Mouse (Mus musculus) heart, embryonic 13.5 days (tissue): ENCODE measurements at regions not wholly inside any gene's neighbourhood (a gene's known extent, or its start where the extent isn't known, plus 50 kb on each side); places are given as distances from the start of the nearest gene placed in this dataset.

ENCODE experiments used
- ATAC-seq: fragments of 200-750 bp; cut with Nextera tagmentation; 2 replicates; pipeline ENCODE4 v1.8.0; 2017; ENCODE audit warnings: moderate TSS enrichment; ENCODE audit not compliant: insufficient number of reproducible peaks, low FRiP score, low TSS enrichment; ENCODE audit errors: extremely low read depth
- H3K27ac ChIP-seq: fragments of 300-500 bp; sonication (generic); replicated peaks from 2 replicates; pipeline ENCODE4 v1.5.1; 2015; ENCODE audit warnings: moderate library complexity, mild to moderate bottlenecking, inconsistent platforms
- H3K27me3 ChIP-seq: fragments of 300-500 bp; sonication (generic); replicated peaks from 2 replicates; pipeline ENCODE4 v1.6.1; 2015; ENCODE audit warnings: mild to moderate bottlenecking, inconsistent platforms
- H3K36me3 ChIP-seq: fragments of 300-500 bp; sonication (generic); 2 replicates; pipeline ENCODE4 v1.6.1; 2015; ENCODE audit warnings: mild to moderate bottlenecking, inconsistent platforms
- H3K4me1 ChIP-seq: fragments of 300-500 bp; sonication (generic); 2 replicates; pipeline ENCODE4 v1.6.1; 2015; ENCODE audit warnings: inconsistent platforms
- H3K4me2 ChIP-seq: fragments of 300-500 bp; sonication (generic); 2 replicates; pipeline ENCODE4 v1.6.1; 2015; ENCODE audit warnings: inconsistent platforms, mild to moderate bottlenecking, moderate library complexity
- H3K4me3 ChIP-seq: fragments of 300-500 bp; sonication (generic); 2 replicates; pipeline ENCODE4 v1.5.1; 2015; ENCODE audit warnings: moderate library complexity, mild to moderate bottlenecking, inconsistent platforms
- H3K9ac ChIP-seq: fragments of 300-500 bp; sonication (generic); 2 replicates; pipeline ENCODE4 v1.6.1; 2015; ENCODE audit warnings: inconsistent platforms, mild to moderate bottlenecking, moderate library complexity
- H3K9me3 ChIP-seq: fragments of 300-500 bp; sonication (generic); 2 replicates; pipeline ENCODE4 v1.6.1; 2016; ENCODE audit warnings: inconsistent platforms
- WGBS: fragments of 180-500 bp; shearing (Covaris S2); methylation state at CpG from one replicate; pipeline ENCODE4 v1.1.7; 2015; ENCODE audit warnings: mixed read lengths; 5-methylcytosine and 5-hydroxymethylcytosine counted together

DNA sequence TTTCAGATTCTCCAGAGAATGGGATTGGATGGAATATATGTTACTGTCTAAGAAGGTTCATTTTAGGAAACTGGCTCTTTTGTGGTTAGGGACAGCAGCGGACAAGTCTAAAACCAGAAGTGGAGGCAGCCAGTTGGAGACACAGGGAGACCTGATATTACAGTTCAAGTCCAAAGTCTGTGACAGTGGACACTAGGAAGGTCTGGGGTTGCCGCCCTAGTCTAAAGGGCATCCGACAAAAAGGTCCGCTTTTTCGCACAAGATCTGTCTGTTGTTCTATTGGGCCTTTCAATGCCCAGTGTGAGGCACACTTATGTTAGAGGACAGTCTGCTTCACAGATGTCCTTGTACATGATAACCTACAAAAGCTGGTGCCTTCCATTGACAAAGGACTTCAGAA is 152.9 kb upstream of the Mpped2 start:
- 89% methylated on average over 5 of the region's 5 CpGs for WGBS

DNA sequence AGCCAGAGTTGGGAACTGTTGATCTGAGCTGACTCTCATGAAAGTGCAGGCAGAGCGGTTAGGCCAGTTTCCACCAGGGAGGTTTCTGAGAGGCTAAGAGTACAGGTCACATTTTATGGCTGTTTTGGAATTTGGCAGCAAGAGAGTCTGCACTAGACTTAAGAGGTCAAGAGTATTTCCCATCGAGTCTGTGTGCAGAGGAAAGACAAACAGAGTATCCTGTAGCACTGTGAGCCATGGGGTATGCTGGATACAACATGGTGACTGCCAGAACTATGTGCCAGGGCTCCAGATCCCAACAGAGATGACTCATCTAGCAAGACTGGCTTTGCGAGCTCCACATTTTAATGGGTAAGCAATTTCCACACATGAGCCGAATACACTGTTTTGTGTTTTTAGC is 146.0 kb upstream of the Mpped2 start:
- Histone ChIP-seq H3K27ac (no peak overlapping the region), H3K27me3 (no peaks in the 10 kb centered on the region), H3K36me3 (no peaks in the 10 kb centered on the region), H3K4me2 (no peak overlapping the region), H3K4me1 (no peaks in the 10 kb centered on the region), H3K4me3 (no peak overlapping the region), H3K9me3 (no peaks in the 10 kb centered on the region), H3K9ac (no peak overlapping the region)
- no peak for ATAC-seq
- WGBS: 69% methylated on average over 4 of the region's 4 CpGs

More for the DNA sequence above, 152.9 kb upstream of the Mpped2 start:
- Histone ChIP-seq H3K9me3 (no peaks in the 10 kb centered on the region), H3K4me2 (no peak overlapping the region), H3K36me3 (no peaks in the 10 kb centered on the region), H3K27ac (no peak overlapping the region), H3K9ac (no peak overlapping the region), H3K27me3 (no peaks in the 10 kb centered on the region), H3K4me1 (peaks cover 7% of the 10 kb centered on the region; the same call in 1 of the 2 replicates), H3K4me3 (no peak overlapping the region)
- no peak for ATAC-seq

DNA sequence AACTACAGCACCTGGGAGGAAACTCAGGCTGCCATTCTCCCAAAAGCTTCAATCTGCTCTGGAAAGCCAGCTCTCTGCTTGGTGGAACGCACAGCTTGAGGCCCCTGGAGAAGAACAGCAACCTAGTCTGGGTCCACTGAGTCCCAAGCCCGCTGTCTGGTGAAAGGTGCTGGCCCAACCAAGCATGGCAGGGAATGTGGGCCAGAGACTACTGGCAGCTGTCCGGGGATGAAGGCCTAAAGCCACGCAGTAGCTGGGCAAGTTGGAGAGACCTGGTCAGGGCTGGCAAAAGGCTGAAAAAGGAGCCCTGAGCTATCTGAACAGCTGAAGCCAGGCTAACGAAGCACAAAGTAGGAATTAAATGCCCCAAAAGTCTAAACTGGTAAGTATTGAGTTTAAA is 139.4 kb upstream of the Mpped2 start:
- WGBS: 74% methylated on average over 5 of the region's 5 CpGs
- H3K4me1 ChIP-seq: no peaks in the 10 kb centered on the region
- no peak for ATAC-seq

DNA sequence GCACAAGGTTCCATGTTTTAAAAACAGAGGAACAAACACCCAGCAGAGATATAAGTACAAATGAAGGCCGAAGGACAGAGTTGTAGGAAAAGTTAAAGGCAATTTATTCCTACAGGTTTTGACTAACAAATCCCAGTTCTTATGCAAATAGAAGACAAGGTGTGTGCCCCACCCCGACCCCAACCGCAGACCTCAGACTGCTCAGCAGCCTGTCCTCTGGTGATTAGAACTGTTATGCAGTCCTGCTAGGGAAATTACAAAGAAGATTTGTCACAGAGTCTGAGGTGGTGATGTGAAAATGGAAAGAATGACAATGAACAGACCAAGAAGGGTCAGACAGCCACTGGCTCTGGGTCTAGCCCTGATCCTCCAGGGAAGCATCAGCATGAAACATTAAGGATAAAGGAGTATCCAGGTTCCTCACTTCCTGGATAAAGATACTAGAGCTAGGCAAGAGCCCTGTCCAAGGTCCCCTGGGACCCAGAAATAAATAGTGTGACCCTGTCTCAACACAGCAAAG is 131.4 kb upstream of the Mpped2 start:
- no peaks in the 10 kb centered on the region for H3K36me3 ChIP-seq
- H3K4me2 ChIP-seq: no peak overlapping the region
- no peak overlapping the region for H3K9ac ChIP-seq
- no peaks in the 10 kb centered on the region for H3K4me1 ChIP-seq
- H3K27me3 ChIP-seq: no peaks in the 10 kb centered on the region
- WGBS: 48% methylated on average over 3 of the region's 3 CpGs
- no peaks in the 10 kb centered on the region for H3K9me3 ChIP-seq
- no peak overlapping the region for H3K4me3 ChIP-seq
- no peak overlapping the region for H3K27ac ChIP-seq
- no peak for ATAC-seq

More for the DNA sequence above, 139.4 kb upstream of the Mpped2 start:
- no peak overlapping the region for H3K4me2 ChIP-seq
- H3K27ac ChIP-seq: no peak overlapping the region
- H3K27me3 ChIP-seq: no peaks in the 10 kb centered on the region
- no peak overlapping the region for H3K9ac ChIP-seq
- no peak overlapping the region for H3K4me3 ChIP-seq
- no peaks in the 10 kb centered on the region for H3K9me3 ChIP-seq
- H3K36me3 ChIP-seq: no peaks in the 10 kb centered on the region

DNA sequence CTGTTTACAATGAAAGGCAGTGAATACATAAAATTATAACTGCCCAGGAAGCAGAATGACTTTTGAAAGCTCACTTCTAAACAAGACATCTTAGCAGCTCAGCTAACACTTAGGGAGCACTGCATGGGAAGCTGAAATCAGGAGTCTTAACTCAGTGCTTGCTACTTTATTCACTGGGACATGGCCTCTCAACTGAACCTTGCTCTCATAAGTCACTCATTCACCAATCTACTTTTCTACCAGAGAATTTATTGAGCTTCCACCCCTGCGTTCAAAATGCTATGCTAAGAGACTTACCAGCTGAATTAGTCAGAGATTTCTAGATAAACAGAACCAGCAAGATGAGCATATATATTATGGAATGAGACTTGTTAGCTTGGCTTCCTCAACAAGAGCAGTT is 122.8 kb upstream of the Mpped2 start:
- Histone ChIP-seq H3K27me3 (no peaks in the 10 kb centered on the region), H3K9me3 (no peaks in the 10 kb centered on the region), H3K4me2 (no peak overlapping the region), H3K4me1 (no peaks in the 10 kb centered on the region), H3K4me3 (no peak overlapping the region), H3K9ac (no peak overlapping the region), H3K27ac (no peak overlapping the region), H3K36me3 (no peaks in the 10 kb centered on the region)
- no peak for ATAC-seq
- 81% methylated on average over 1 of the region's 1 CpGs for WGBS

- ATAC-seq: no peak
- no peak overlapping the region for H3K4me3 ChIP-seq
- H3K27me3 ChIP-seq: no peaks in the 10 kb centered on the region
- WGBS: 82% methylated on average over 3 of the region's 3 CpGs
- H3K36me3 ChIP-seq: no peaks in the 10 kb centered on the region
- no peaks in the 10 kb centered on the region for H3K4me1 ChIP-seq
- H3K9me3 ChIP-seq: no peaks in the 10 kb centered on the region
- no peak overlapping the region for H3K4me2 ChIP-seq
- no peak overlapping the region for H3K9ac ChIP-seq
- H3K27ac ChIP-seq: no peak overlapping the region
Measured at GRCm38 (mm10) chr2:106571346-106571745, 121.7 kb upstream of the Mpped2 start.

DNA sequence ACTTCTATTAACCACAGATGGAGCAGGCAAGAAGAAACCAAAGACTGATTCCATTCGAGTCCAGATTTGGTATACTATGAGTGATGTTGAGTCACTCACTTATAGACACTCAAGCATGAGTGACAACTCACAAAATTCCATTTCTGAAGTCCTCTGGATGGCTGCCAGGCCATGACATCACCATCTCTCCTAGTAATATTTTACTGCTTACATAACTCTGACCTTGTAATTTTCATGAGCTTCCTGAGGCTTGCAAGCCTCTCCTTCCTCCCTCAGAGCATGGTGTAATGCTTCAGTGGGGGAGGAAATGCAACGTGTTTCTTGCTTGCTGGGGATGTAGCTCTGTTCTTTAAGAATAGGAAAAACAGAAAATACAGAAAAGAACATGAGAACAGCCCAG is 121.2 kb upstream of the Mpped2 start:
- 41% methylated on average over 2 of the region's 2 CpGs for WGBS
- Histone ChIP-seq H3K27me3 (no peaks in the 10 kb centered on the region), H3K36me3 (no peaks in the 10 kb centered on the region), H3K9ac (no peak overlapping the region), H3K4me3 (no peak overlapping the region), H3K4me1 (0 out of 2 replicates have a peak, but pooled peaks cover 2% of the 10 kb centered on the region), H3K27ac (no peak overlapping the region), H3K9me3 (no peaks in the 10 kb centered on the region), H3K4me2 (no peak overlapping the region)
- no peak for ATAC-seq

GRCm38 (mm10) chr2:106576746-106577323 is 116.2 kb upstream of the Mpped2 start:
- Histone ChIP-seq H3K4me2 (no peak overlapping the region), H3K4me1 (peaks cover 19% of the 10 kb centered on the region), H3K27ac (no peak overlapping the region), H3K36me3 (no peaks in the 10 kb centered on the region), H3K27me3 (peaks cover 4% of the 10 kb centered on the region; the same call in 1 of the 2 replicates), H3K9ac (no peak overlapping the region), H3K4me3 (no peak overlapping the region), H3K9me3 (no peaks in the 10 kb centered on the region)
- no peak for ATAC-seq
- WGBS: 58% methylated on average over 4 of the region's 4 CpGs

GRCm38 (mm10) chr2:106578062-106578461 is 115.0 kb upstream of the Mpped2 start:
- no peaks in the 10 kb centered on the region for H3K36me3 ChIP-seq
- H3K4me3 ChIP-seq: no peak overlapping the region
- no peaks in the 10 kb centered on the region for H3K9me3 ChIP-seq
- no peak overlapping the region for H3K27ac ChIP-seq
- peaks cover 4% of the 10 kb centered on the region; the same call in 1 of the 2 replicates for H3K27me3 ChIP-seq
- 64% methylated on average over 1 of the region's 1 CpGs for WGBS
- ATAC-seq: no peak
- no peak overlapping the region for H3K4me2 ChIP-seq
- no peak overlapping the region for H3K9ac ChIP-seq
- H3K4me1 ChIP-seq: peaks cover 19% of the 10 kb centered on the region

- H3K4me2 ChIP-seq: no peak overlapping the region
- 25% methylated on average over 5 of the region's 5 CpGs for WGBS
- no peaks in the 10 kb centered on the region for H3K9me3 ChIP-seq
- H3K36me3 ChIP-seq: no peaks in the 10 kb centered on the region
- no peak overlapping the region for H3K27ac ChIP-seq
- H3K9ac ChIP-seq: no peak overlapping the region
- no peak overlapping the region for H3K4me3 ChIP-seq
- ATAC-seq: no peak
- peaks cover 4% of the 10 kb centered on the region for H3K27me3 ChIP-seq
- H3K4me1 ChIP-seq: peaks cover 19% of the 10 kb centered on the region
Measured at GRCm38 (mm10) chr2:106580663-106581062, 112.4 kb upstream of the Mpped2 start.

DNA sequence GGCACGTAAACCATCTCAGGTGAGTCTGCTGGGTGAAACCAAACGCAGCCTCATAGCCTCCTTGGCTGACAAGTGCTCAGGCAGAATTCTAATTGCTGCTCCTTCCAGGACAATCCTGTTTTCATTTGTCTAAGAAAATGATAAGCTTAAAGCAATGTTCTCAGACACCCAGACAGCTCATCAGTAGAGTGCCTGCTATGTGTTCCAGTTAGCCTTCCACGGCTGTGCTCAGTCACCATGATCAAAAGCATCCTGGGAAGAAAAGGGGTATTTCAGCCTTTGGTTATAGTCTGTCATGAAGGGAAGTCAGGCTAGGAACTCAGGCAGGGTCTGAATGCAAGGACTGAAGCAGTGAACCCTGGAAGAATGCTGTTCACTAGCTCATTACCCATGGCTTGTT is 71.8 kb upstream of the Mpped2 start:
- Histone ChIP-seq H3K36me3 (no peaks in the 10 kb centered on the region), H3K27ac (no peak overlapping the region), H3K4me3 (no peak overlapping the region), H3K4me1 (no peaks in the 10 kb centered on the region), H3K27me3 (no peaks in the 10 kb centered on the region), H3K4me2 (no peak overlapping the region), H3K9ac (no peak overlapping the region), H3K9me3 (no peaks in the 10 kb centered on the region)
- WGBS: 74% methylated on average over 3 of the region's 3 CpGs
- no peak for ATAC-seq

DNA sequence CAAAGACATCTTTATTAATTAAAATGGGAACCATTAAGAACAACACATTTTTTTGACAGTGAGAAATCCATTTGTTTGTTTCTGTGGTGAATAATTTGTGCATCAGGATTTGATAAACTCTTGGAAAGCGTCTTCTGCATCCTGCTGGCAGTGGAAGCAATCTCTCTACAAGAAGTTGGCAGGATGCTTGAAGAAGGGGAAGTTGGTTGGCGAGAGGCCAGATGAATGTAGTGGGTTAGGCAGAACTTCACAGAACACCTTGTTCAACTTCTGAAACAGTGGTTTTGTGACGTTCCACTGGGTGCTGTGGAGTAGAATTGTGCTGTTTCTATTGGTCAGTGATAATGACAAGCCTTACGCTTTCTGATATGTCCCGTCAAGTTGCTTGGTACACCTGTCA is 70.7 kb upstream of the Mpped2 start:
- no peak overlapping the region for H3K27ac ChIP-seq
- no peaks in the 10 kb centered on the region for H3K4me1 ChIP-seq
- H3K36me3 ChIP-seq: no peaks in the 10 kb centered on the region
- H3K27me3 ChIP-seq: no peaks in the 10 kb centered on the region
- H3K9ac ChIP-seq: no peak overlapping the region
- no peak for ATAC-seq
- 60% methylated on average over 5 of the region's 5 CpGs for WGBS
- H3K4me3 ChIP-seq: no peak overlapping the region
- no peak overlapping the region for H3K4me2 ChIP-seq
- H3K9me3 ChIP-seq: no peaks in the 10 kb centered on the region
